Mouse (Mus musculus) heart, embryonic 14.5 days (tissue): Measurements from ENCODE around the gene Panx1. TPM values are rescaled to one million over a fixed set of nuclear protein-coding genes. Genes with fewer than 3 reads are reported as not detected.
A peak's percentile ranks its signal among the peaks of the same experiment; 100 is the strongest.

Experiments
- ATAC-seq: fragments of 200-750 bp; cut with Nextera tagmentation; 2 replicates; pipeline ENCODE4 v1.8.0; 2017; ENCODE audit warnings: low read depth, moderate TSS enrichment; ENCODE audit not compliant: insufficient number of reproducible peaks, insufficient read depth, low FRiP score
- H3K27ac ChIP-seq, 2 experiments: fragments of 200-500 bp in 1 of 2; fragments of 300-500 bp in 1 of 2; sonication (generic) in 1 of 2; replicated peaks in 1 of 2; 2 replicates each; pipeline ENCODE4 v1.5.1; 2012 to 2014; ENCODE audit warnings: low read depth in 2 of 2, low read length in 2 of 2, control low read depth in 1 of 2, mild to moderate bottlenecking in 1 of 2, mixed read lengths in 1 of 2; ENCODE audit not compliant: control insufficient read depth in 1 of 2, insufficient read depth in 1 of 2
- H3K27me3 ChIP-seq: fragments of 300-500 bp; sonication (generic); 2 replicates; pipeline ENCODE4 v1.6.1; 2014; ENCODE audit warnings: mild to moderate bottlenecking, low read length, control low read depth; ENCODE audit not compliant: control insufficient read depth, insufficient read depth
- H3K36me3 ChIP-seq: fragments of 300-500 bp; sonication (generic); 2 replicates; pipeline ENCODE4 v1.6.1; 2014; ENCODE audit warnings: mild to moderate bottlenecking, control low read depth, low read length, mixed read lengths; ENCODE audit not compliant: control insufficient read depth, insufficient read depth
- H3K4me1 ChIP-seq, 2 experiments: fragments of 200-500 bp in 1 of 2; fragments of 300-500 bp in 1 of 2; sonication (generic) in 1 of 2; 2 replicates each; pipeline ENCODE4 v1.6.1; 2012 to 2014; ENCODE audit warnings: low read length in 2 of 2, control low read depth in 1 of 2, mixed read lengths in 1 of 2; ENCODE audit not compliant: control insufficient read depth in 2 of 2, insufficient read depth in 2 of 2
- H3K4me2 ChIP-seq: fragments of 300-500 bp; sonication (generic); 2 replicates; pipeline ENCODE4 v1.6.1; 2014; ENCODE audit warnings: mild to moderate bottlenecking, low read length
- H3K4me3 ChIP-seq, 2 experiments: fragments of 200-500 bp in 1 of 2; fragments of 300-500 bp in 1 of 2; sonication (generic) in 1 of 2; 2 replicates each; pipeline ENCODE4 v1.5.1; 2012 to 2014; ENCODE audit warnings: low read length in 2 of 2, mild to moderate bottlenecking in 2 of 2, control low read depth in 1 of 2, low read depth in 1 of 2, moderate library complexity in 1 of 2; ENCODE audit not compliant: control insufficient read depth in 1 of 2, insufficient read depth in 1 of 2
- H3K9ac ChIP-seq: fragments of 300-500 bp; sonication (generic); 2 replicates; pipeline ENCODE4 v1.6.1; 2014; ENCODE audit warnings: mild to moderate bottlenecking, low read length
- H3K9me3 ChIP-seq: fragments of 300-500 bp; sonication (generic); 2 replicates; pipeline ENCODE4 v1.6.1; 2016; ENCODE audit warnings: low read length, control low read depth; ENCODE audit not compliant: control insufficient read depth
- WGBS: fragments of 180-500 bp; shearing (Covaris S2); extraction: QIAGEN DNeasy Blood & Tissue Kit; methylation state at CpG from one replicate; pipeline ENCODE4 v1.1.7; 2014; 5-methylcytosine and 5-hydroxymethylcytosine counted together
- polyA plus RNA-seq: library from polyadenylated mRNA; unstranded; fragments of >200 nt; fragmentation: Nextera tagmentation; extraction: Ambion mirVana; gene quantifications from 2 replicates; pipeline ENCODE4 v1.2.1, GENCODE M21; 2014

The Panx1 gene
- polyA plus RNA-seq, 1 experiment from 2014 or later, result 26.1 TPM

DNA sequence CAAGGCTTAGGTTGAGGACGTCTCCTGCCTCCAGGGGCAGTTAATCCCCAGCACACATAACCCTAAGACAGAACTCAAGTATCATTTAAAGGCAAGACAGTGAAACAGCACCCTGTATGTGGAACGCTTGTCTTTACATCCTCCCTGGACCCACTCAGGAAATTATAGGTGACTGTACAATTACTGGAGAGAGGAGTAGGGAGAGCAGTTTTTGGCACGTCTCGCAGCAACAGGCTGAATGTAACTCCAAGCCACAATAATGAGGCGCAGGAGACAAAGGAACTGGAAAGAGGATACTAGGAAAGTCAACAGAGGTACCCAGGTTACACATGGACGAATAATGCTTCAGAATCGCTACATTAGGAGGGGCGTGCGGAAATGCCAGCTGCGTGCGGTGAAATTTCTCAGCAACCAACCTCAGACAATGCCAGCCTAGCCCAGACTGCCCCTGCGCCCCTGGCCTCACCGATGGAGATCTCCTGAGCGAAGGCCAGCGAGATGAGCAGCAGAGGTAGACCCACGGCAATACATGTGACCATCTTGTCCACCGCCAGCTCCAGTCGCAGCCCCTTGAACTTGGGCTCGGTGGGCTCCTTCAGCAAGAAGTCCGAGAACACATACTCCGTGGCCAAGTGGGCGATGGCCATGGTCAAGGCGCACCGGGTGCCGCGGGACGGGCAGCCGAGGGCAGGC, 741 bp downstream of the Panx1 start:
- no peak for ATAC-seq
- peak overlapping the region; percentile 84 for H3K9ac ChIP-seq
- H3K4me1 ChIP-seq, result peaks cover 6 to 15% of the 10 kb centered on the region in 2 experiments; a peak in 3 of 4 replicates
- H3K27ac ChIP-seq, result peak overlapping the region in 1 of 2 experiments; percentile 74; a peak in 2 of 4 replicates
- no peaks in the 10 kb centered on the region for H3K36me3 ChIP-seq
- H3K4me3 ChIP-seq, result peak overlapping the region; percentile 84 to 89
- no peaks in the 10 kb centered on the region for H3K9me3 ChIP-seq
- H3K27me3 ChIP-seq, result no peaks in the 10 kb centered on the region
- H3K4me2 ChIP-seq, result peak overlapping the region; percentile 92
- 2% methylated on average over 28 of the region's 28 CpGs for WGBS

DNA sequence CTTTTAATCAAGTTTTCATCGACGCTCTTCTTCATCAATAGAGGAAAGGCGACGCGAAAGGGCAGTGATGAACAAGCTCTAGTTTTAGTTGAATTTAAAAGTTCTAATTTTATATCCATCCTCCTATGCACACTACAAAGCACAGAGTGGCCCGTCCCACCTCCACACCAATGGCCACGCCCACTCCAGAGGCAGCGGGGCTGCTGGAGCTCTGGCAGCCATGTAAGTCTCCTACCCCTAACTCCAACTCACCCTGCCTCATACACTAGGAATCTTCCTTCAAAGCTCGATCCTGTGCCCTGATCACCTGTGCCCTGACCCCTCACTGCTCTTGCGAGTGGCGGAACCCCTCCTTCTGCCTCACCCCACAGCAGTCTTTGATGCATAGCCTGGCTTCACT, 3.7 kb downstream of the Panx1 start:
- H3K27ac ChIP-seq, result no peak overlapping the region
- WGBS, result 89% methylated on average over 11 of the region's 11 CpGs
- no peak overlapping the region for H3K4me2 ChIP-seq
- H3K9ac ChIP-seq, result no peak overlapping the region
- no peak overlapping the region for H3K4me3 ChIP-seq
- no peak for ATAC-seq
- no peaks in the 10 kb centered on the region for H3K36me3 ChIP-seq
- no peaks in the 10 kb centered on the region for H3K27me3 ChIP-seq
- peaks cover 6 to 15% of the 10 kb centered on the region in 2 experiments; a peak in 3 of 4 replicates for H3K4me1 ChIP-seq
- no peaks in the 10 kb centered on the region for H3K9me3 ChIP-seq

DNA sequence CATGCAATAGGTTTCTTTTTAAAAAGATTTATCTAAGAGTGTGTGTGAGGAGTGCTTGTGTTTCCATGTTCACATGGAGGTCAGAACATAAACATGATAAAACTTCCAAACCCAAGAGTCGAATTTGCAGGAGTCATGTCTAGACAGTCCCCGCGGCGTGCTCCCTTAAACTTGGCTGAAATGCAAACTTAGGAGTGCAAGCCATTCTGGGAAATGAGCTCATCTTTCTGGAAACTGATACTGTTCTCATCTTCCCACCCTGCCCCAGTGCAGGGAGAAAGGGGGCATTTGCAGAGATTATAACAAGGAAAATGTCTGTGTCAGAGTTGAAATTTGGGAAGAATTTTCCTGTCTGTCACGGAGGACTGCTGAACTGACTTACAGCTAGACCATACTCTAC, 5.4 kb downstream of the Panx1 start:
- no peak overlapping the region for H3K9ac ChIP-seq
- peaks cover 0 to 11% of the 10 kb centered on the region in 2 experiments; a peak in 2 of 4 replicates for H3K4me1 ChIP-seq
- no peaks in the 10 kb centered on the region for H3K27me3 ChIP-seq
- peak overlapping the region; percentile 21 to 61; a peak in 3 of 4 replicates for H3K27ac ChIP-seq
- whole genome bisulfite sequencing, result 65% methylated on average over 5 of the region's 5 CpGs
- H3K4me2 ChIP-seq, result no peak overlapping the region
- H3K4me3 ChIP-seq, result no peak overlapping the region
- no peaks in the 10 kb centered on the region for H3K36me3 ChIP-seq
- H3K9me3 ChIP-seq, result no peaks in the 10 kb centered on the region
- peak; percentile 55; the same call in 1 of the 2 replicates for ATAC-seq

DNA sequence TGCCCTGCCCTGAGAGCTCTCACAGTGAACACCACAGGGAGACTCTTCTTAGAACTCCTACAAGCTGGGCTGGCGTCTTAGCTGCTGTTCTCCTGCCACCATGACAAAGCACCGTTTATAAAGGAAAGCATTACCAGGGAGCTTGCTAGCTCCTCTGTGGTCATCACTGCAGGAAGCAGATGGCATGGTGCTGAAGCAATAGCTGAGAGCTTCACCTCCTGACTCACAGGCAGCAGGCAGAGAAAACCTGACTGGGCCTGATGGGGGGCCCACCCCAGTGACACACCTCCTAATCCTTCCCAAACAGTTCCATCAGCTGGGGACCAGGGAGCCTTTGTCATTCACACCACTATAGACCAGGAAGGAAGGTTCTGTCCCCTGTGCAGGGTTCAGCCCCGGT, 7.6 kb downstream of the Panx1 start:
- no peak for ATAC-seq
- WGBS, result 67% methylated on average over 3 of the region's 3 CpGs
- no peaks in the 10 kb centered on the region for H3K9me3 ChIP-seq
- H3K4me3 ChIP-seq, result no peak overlapping the region
- no peaks in the 10 kb centered on the region for H3K36me3 ChIP-seq
- H3K9ac ChIP-seq, result no peak overlapping the region
- no peaks in the 10 kb centered on the region for H3K27me3 ChIP-seq
- H3K27ac ChIP-seq, result no peak overlapping the region
- H3K4me1 ChIP-seq, result peaks cover 4 to 10% of the 10 kb centered on the region in 2 experiments; a peak in 2 of 4 replicates
- no peak overlapping the region for H3K4me2 ChIP-seq

DNA sequence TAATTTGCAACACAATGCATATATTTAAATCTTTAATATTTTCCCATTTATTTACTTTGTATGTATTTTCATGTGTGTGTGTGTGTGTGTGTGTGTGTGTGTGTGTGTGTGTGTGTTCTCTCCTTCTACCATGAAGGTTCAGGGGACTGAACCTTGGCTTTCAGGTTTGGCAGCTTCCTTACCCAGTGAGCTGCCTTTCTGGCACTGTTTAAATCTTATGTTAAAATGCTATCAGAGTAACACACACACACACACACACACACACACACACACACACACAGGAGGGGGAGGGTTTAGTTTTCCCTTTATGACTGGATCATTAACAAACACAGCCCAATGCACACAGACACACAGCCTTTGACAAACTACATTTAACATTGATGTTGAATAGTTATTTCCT, 8.0 kb downstream of the Panx1 start:
- Histone ChIP-seq H3K36me3 (no peaks in the 10 kb centered on the region), H3K9me3 (no peaks in the 10 kb centered on the region), H3K27ac (no peak overlapping the region), H3K27me3 (no peaks in the 10 kb centered on the region), H3K4me3 (no peak overlapping the region), H3K4me1 (peaks cover 4 to 10% of the 10 kb centered on the region in 2 experiments; a peak in 2 of 4 replicates), H3K9ac (no peak overlapping the region), H3K4me2 (no peak overlapping the region)
- ATAC-seq, result no peak

DNA sequence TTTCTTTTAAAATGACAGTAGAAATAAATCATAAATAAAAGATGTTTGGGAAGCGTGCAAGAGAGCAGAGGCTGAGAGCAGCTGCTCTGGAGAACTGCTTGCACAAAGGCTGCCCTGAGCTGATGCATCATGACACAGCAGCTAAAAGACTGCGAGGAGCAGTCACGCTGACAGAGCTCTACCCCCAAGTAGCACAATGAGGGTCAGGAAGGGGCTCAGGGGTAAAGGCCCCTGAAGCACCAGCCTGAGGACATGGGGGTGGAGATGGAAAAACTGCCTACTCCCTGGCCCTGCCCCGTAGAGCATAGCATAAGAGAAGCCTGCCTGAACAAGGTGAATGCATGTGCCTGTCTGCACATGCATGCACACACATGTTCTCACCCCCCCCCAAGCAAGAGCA, 8.5 kb downstream of the Panx1 start:
- H3K36me3 ChIP-seq, result no peaks in the 10 kb centered on the region
- H3K4me1 ChIP-seq, result peaks cover 4 to 10% of the 10 kb centered on the region in 2 experiments; a peak in 2 of 4 replicates
- ATAC-seq, result no peak
- no peak overlapping the region for H3K4me3 ChIP-seq
- 76% methylated on average over 4 of the region's 4 CpGs for WGBS
- H3K4me2 ChIP-seq, result no peak overlapping the region
- no peaks in the 10 kb centered on the region for H3K9me3 ChIP-seq
- no peaks in the 10 kb centered on the region for H3K27me3 ChIP-seq
- H3K9ac ChIP-seq, result no peak overlapping the region
- no peak overlapping the region for H3K27ac ChIP-seq

DNA sequence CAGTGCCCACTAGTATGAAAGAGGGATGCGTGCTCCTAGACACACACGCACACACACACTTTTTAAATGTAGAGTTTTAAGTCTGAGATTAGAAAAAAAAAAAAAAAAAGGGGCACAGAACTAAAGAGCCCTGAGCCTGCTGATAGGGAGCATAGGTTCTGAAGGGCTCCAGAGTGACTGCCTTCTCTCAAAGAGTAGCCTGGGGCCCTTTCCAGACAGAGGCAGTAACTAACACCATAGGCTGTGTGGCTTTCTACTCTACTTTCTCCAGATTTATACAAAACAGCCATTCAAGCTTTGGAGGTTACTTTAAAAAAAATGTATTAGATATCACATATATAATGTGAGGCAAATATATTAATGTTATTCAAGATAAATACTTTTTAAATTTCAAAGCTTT, 8.9 kb downstream of the Panx1 start:
- H3K4me1 ChIP-seq, result peaks cover 4 to 10% of the 10 kb centered on the region in 2 experiments; a peak in 2 of 4 replicates
- no peaks in the 10 kb centered on the region for H3K36me3 ChIP-seq
- no peaks in the 10 kb centered on the region for H3K27me3 ChIP-seq
- no peak overlapping the region for H3K4me3 ChIP-seq
- H3K27ac ChIP-seq, result no peak overlapping the region
- H3K4me2 ChIP-seq, result no peak overlapping the region
- 98% methylated on average over 2 of the region's 2 CpGs for WGBS
- H3K9me3 ChIP-seq, result no peaks in the 10 kb centered on the region
- no peak for ATAC-seq
- H3K9ac ChIP-seq, result no peak overlapping the region

DNA sequence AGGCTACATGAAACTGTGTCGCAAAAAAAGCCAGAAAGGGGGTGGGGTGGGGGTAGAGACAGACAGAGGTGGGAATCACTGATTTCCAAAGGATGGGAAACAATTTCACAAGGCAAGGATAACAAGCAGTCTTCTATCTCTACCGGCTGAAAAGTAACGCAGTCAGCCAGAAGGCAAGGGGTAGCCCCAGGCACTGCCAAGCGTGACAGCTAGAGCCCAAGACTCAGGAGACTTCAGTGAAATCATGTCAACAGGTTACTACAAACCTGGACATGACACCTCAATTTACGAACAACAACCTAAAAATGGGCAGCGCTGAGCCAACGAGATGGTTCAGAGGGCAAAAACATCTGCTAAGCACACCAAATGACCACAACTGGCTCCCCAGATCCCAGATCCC, 9.3 kb downstream of the Panx1 start:
- Histone ChIP-seq H3K4me2 (no peak overlapping the region), H3K27me3 (no peaks in the 10 kb centered on the region), H3K9ac (no peak overlapping the region), H3K36me3 (no peaks in the 10 kb centered on the region), H3K27ac (no peak overlapping the region), H3K9me3 (no peaks in the 10 kb centered on the region), H3K4me3 (no peak overlapping the region), H3K4me1 (peaks cover 4 to 10% of the 10 kb centered on the region in 2 experiments; a peak in 2 of 4 replicates)
- 86% methylated on average over 7 of the region's 7 CpGs for WGBS
- ATAC-seq, result no peak
